Mouse (Mus musculus) ES-E14 (cell line): ENCODE measurements around the gene Nlgn3.

Experiments used
- CHD2 ChIP-seq: IDR thresholded peaks from 2 replicates; pipeline ENCODE4 v1.6.1; 2014; ENCODE audit warnings: mild to moderate bottlenecking, low read depth, low read length, inconsistent platforms
- HCFC1 ChIP-seq: IDR thresholded peaks from 2 replicates; pipeline ENCODE4 v1.6.1; 2012; ENCODE audit warnings: low read length, inconsistent platforms, borderline replicate concordance; ENCODE audit not compliant: insufficient read depth
- MAFK ChIP-seq: IDR thresholded peaks from 2 replicates; pipeline ENCODE4 v1.6.1; 2014; ENCODE audit warnings: mild to moderate bottlenecking, low read depth, low read length, inconsistent platforms; ENCODE audit not compliant: insufficient read depth
- ZC3H11A ChIP-seq: IDR thresholded peaks from 2 replicates; pipeline ENCODE4 v1.6.1; 2012; ENCODE audit warnings: low read depth, mild to moderate bottlenecking, inconsistent platforms, low read length, borderline replicate concordance
- ZNF384 ChIP-seq: IDR thresholded peaks from 2 replicates; pipeline ENCODE4 v1.6.1; 2012; ENCODE audit warnings: low read depth, low read length, inconsistent platforms

DNA sequence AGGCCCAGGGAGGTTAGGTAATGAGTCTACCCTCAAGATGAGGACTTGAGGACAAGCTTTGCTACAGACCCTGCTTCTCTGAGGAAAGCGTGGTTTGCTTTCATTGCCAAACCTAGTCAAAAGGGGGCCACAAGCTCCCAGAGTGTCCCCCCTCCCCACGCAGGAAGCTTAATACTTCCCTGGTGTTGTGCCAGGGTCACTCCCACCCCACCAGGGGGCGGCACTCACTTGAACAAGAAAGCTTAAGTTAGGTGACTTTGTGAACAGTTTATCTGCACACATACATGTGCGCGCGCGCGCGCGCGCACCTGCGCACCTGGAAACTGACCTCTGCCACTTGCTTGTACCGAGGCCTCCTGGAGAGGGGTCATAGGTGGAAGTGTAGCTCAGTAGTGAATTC lies 42.4 kb upstream of the Nlgn3 start:
- TF ChIP-seq HCFC1 (no peak), ZNF384 (no peak), CHD2 (no peak), ZC3H11A (no peak), MAFK (no peak)
